Mouse (Mus musculus) spleen, adult 2 months (tissue): Measurements from ENCODE around the gene Snrk. TPM values are rescaled to one million over a fixed set of nuclear protein-coding genes. Genes with fewer than 3 reads are reported as not detected.
A peak's percentile ranks its signal among the peaks of the same experiment; 100 is the strongest.

Experiments
- DNase-seq, 2 experiments: peaks; one replicate each; pipeline versions ENCODE4 v3.0.0 to v3.0.0-alpha.2; 2012 to 2021; ENCODE audit warnings: low spot score in 2 of 2, low read depth in 1 of 2
- H3K27ac ChIP-seq: fragments of 200-500 bp; 2 replicates; pipeline ENCODE4 v1.5.1; 2012; ENCODE audit warnings: low read length, inconsistent platforms; ENCODE audit not compliant: insufficient read depth
- H3K27me3 ChIP-seq: fragments of 200-500 bp; 2 replicates; pipeline ENCODE4 v1.6.1; 2012; ENCODE audit warnings: mild to moderate bottlenecking, moderate library complexity, low read length, inconsistent platforms; ENCODE audit not compliant: control insufficient read depth, insufficient read depth
- H3K36me3 ChIP-seq: fragments of 200-500 bp; 2 replicates; pipeline ENCODE4 v1.6.1; 2012; ENCODE audit warnings: mild to moderate bottlenecking, low read length, inconsistent platforms; ENCODE audit not compliant: control insufficient read depth, insufficient read depth
- H3K4me1 ChIP-seq: fragments of 200-500 bp; 2 replicates; pipeline ENCODE4 v1.6.1; 2011; ENCODE audit warnings: inconsistent platforms; ENCODE audit not compliant: control insufficient read depth, insufficient read depth, insufficient read length
- H3K4me3 ChIP-seq: fragments of 200-500 bp; 2 replicates; pipeline ENCODE4 v1.5.1; 2011; ENCODE audit warnings: mild to moderate bottlenecking, inconsistent platforms; ENCODE audit not compliant: insufficient read depth, insufficient read length; ENCODE audit errors: extremely low read depth
- CTCF ChIP-seq: fragments of 200-500 bp; IDR thresholded peaks from 2 replicates; pipeline ENCODE4 v1.5.1; 2011; ENCODE audit warnings: mild to moderate bottlenecking, inconsistent platforms; ENCODE audit not compliant: insufficient read depth, insufficient read length, insufficient replicate concordance; ENCODE audit errors: extremely low read depth
- POLR2A ChIP-seq: fragments of 200-500 bp; IDR thresholded peaks from 2 replicates; pipeline ENCODE4 v1.6.1; 2011; ENCODE audit warnings: low read depth, low read length, inconsistent platforms
- WGBS: fragments of 180-500 bp; shearing (Covaris S2); methylation state at CpG from one replicate; pipeline ENCODE4 v1.1.7; 2018; 5-methylcytosine and 5-hydroxymethylcytosine counted together
- polyA plus RNA-seq: library from polyadenylated mRNA; depleted of rRNA; stranded (reverse); fragments of >200 nt; gene quantifications from 2 replicates; pipeline ENCODE4 v1.2.3, GENCODE M21; 2012

Gene Snrk
- polyA plus RNA-seq, 1 experiment: 36.2 TPM

DNA sequence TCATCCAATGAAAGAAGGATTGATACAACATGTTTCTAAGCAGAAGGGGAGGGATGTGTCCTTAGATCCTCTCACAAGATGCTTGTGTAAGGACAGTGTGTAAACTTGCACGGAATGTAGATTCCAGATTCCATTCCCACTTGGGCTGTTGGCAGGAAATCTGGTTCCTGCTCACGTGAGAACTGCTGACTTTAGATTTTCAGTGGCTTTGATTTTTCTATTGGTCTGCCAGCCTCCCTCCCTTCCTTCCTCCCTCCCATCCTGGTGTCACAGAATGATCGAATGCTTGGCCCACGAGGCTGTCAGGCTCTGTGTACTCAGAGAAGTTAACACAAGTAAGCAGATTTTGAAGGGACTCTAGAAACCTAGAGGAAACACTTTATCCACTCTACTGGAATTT lies 32.9 kb upstream of the Snrk start:
- no peak for DNase-seq
- Histone ChIP-seq H3K36me3 (no peaks in the 10 kb centered on the region), H3K27me3 (no peaks in the 10 kb centered on the region), H3K27ac (no peak overlapping the region), H3K4me1 (no peaks in the 10 kb centered on the region), H3K4me3 (no peak overlapping the region)
- no peak for TF ChIP-seq POLR2A
- no peak for TF ChIP-seq CTCF
- 17% methylated on average over 4 of the region's 4 CpGs for WGBS

DNA sequence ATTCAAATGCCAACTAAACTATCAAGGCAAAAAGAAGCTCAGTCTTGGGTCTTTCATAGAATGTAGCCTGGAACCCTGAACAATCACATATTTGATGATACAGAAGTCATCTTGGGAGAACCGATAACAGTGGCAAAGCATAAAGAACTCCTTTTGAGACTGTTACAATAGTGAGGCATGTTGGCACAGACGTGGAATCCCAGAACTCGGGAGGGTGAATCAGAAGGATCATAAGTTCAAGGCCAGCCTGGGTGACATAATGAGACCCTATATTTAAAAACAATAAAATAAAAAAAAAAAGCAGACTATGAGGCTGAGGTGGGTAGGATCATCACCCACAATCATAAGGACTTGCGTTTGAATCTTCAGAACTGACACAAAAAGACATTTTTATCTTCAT lies 32.4 kb upstream of the Snrk start:
- H3K27ac ChIP-seq: no peak overlapping the region
- no peak overlapping the region for H3K4me3 ChIP-seq
- 81% methylated on average over 4 of the region's 4 CpGs for WGBS
- H3K36me3 ChIP-seq: no peaks in the 10 kb centered on the region
- no peaks in the 10 kb centered on the region for H3K27me3 ChIP-seq
- H3K4me1 ChIP-seq: no peaks in the 10 kb centered on the region
- no peak for TF ChIP-seq CTCF
- no peak for TF ChIP-seq POLR2A
- no peak for DNase-seq

DNA sequence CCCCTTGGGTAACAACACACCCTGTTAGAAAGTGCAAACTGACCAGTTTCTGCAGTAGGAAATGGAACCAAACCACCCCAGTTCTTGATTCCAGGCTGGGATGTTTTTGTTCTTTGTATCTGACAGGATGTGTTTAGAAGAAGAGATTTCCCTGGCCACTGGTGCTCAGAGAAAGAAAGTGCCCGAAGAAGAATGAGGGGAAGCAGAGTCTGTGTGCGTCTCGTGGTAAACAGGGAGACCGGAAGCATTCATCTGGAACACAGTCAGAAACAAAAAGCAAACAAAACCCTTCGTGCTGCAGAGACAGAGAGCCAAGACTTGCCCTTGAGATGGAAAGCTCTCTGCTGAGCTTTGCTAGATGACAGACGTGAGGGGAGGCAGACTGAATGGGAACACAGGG lies 32.0 kb upstream of the Snrk start:
- TF ChIP-seq POLR2A: no peak
- no peak for TF ChIP-seq CTCF
- H3K27me3 ChIP-seq: no peaks in the 10 kb centered on the region
- no peak for DNase-seq
- no peaks in the 10 kb centered on the region for H3K36me3 ChIP-seq
- 20% methylated on average over 6 of the region's 6 CpGs for WGBS
- no peaks in the 10 kb centered on the region for H3K4me1 ChIP-seq
- 0 out of 2 replicates have a peak overlapping the region, but pooled peaks have one; percentile 29 for H3K27ac ChIP-seq
- 0 out of 2 replicates have a peak overlapping the region, but pooled peaks have one; percentile 11 for H3K4me3 ChIP-seq

DNA sequence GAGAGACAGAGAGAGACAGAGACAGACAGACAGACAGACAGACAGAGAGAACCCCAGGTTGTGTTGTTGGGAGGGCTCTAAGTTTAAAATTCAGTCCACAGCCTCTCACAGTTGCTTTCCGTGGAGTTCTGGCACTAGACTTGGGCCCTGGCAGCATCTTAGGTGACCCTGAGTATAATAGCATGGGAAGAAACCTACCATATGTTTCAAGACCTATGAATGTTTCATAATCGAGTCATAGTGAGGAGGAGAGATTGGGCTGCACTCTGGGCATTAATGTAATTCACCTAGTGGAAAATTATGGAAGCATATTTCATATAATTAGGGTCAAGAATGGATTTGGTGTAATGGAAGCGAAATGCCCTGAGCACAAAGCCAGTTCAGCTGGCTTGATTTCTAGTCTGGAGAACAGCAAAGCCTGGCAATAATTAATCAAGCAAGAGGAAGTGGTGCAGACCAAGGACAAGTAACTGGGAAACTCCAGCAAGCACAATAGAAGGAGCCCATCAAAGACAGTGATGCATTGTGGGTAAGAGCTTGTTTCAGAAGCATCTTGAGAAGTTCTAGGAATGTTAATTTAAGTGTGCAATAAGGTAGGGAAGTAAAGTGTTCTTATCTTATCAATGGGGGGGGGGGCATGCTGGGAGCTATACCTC lies 31.4 kb upstream of the Snrk start:
- 67% methylated on average over 3 of the region's 3 CpGs for WGBS
- H3K4me3 ChIP-seq: no peak overlapping the region
- no peaks in the 10 kb centered on the region for H3K36me3 ChIP-seq
- no peak for TF ChIP-seq CTCF
- TF ChIP-seq POLR2A: no peak
- H3K27ac ChIP-seq: 0 out of 2 replicates have a peak overlapping the region, but pooled peaks have one; percentile 31
- no peaks in the 10 kb centered on the region for H3K4me1 ChIP-seq
- H3K27me3 ChIP-seq: no peaks in the 10 kb centered on the region
- no peak for DNase-seq

DNA sequence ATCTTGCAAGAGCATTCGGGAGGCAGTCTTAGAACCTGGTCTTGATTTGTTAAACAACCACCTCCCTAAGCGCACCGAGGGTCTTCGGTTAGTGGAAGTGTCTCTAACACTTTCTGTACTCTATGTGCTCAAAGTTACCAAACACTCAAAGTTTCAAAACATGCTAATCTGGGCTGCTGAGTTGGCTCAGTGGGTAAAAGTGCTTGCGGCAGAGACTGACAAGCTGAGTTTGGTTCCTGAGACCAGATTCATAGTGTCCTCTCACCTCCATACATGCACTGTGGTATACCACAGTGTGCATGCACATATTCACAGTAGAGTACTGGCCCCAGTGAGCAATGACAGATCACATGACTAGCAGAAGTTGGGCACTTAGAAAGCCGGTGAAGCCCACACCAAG lies 30.0 kb upstream of the Snrk start:
- WGBS: 96% methylated on average over 6 of the region's 6 CpGs
- no peak for TF ChIP-seq POLR2A
- TF ChIP-seq CTCF: no peak

DNA sequence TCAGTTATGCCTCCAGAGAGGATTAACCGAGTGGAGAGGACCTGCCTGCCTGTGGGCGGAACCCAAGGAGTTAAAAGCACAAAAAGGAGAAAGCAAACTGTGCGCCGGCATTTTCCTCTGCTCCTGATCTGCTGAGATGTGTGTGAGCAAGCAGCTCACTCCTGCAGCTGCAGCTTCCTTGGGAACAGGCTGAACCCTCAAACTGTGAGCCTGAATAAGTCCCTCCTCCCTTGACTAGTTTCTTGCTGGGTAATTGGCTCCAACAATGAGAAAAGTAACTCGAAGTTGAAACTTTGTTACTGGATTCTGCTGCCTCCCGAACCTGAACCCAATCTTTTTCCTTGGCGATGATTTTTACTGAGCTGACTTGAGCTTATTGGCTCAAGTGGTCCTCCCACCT lies 25.9 kb upstream of the Snrk start:
- WGBS: 79% methylated on average over 7 of the region's 7 CpGs
- Histone ChIP-seq H3K27ac (no peak overlapping the region), H3K4me1 (no peaks in the 10 kb centered on the region), H3K27me3 (no peaks in the 10 kb centered on the region), H3K4me3 (no peak overlapping the region), H3K36me3 (no peaks in the 10 kb centered on the region)
- TF ChIP-seq POLR2A: no peak
- no peak for TF ChIP-seq CTCF
- no peak for DNase-seq

More for the DNA sequence above, 30.0 kb upstream of the Snrk start:
- H3K27ac ChIP-seq: no peak overlapping the region
- H3K36me3 ChIP-seq: no peaks in the 10 kb centered on the region
- H3K4me1 ChIP-seq: no peaks in the 10 kb centered on the region
- H3K4me3 ChIP-seq: no peak overlapping the region
- H3K27me3 ChIP-seq: no peaks in the 10 kb centered on the region
- DNase-seq: no peak

DNA sequence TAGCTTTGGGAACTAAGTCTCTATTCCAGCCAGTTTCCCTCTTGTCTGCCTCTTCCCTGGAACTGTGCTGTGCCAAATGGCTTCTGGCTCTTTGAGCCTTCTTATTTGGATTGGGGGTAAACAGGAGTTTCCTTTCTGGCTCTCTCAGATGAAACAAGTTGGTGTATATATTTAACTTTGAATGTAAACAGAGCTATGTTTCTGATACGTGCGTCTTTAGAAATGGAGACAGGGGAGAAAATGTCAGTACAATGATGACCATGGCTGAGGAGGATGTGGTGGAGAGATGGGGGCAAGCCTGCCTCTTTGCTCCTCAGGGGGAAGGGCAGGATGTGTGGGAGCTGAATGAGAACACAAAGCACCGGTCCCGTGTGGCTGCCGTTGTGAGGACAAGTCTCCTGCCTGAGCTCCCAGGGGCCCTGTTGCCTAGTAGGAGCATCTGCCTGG lies 25.3 kb upstream of the Snrk start:
- no peak for TF ChIP-seq CTCF
- no peak for TF ChIP-seq POLR2A
- Histone ChIP-seq H3K27ac (no peak overlapping the region), H3K27me3 (no peaks in the 10 kb centered on the region), H3K36me3 (no peaks in the 10 kb centered on the region), H3K4me1 (no peaks in the 10 kb centered on the region), H3K4me3 (no peak overlapping the region)
- 36% methylated on average over 5 of the region's 5 CpGs for WGBS
- no peak for DNase-seq

DNA sequence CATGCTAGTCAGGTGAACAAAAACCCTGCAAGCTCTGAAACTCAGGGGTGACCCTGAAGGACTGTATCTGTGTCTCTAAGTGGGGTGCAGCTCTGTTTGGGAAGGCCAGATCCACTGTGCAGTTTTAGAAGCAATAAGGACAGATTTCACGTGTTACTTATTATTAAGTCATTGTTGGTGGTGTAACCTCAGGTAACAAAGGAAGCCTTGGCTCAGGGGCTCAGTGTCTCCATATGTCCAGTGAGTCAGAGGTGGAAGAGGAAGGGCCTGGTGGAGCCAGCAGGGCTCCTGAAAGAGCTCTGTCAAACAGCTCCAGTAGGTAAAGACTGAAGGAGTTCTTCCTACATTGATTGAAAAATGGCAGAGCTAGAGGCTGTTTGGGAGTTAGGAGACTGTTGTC lies 22.9 kb upstream of the Snrk start:
- Histone ChIP-seq H3K27ac (no peak overlapping the region), H3K36me3 (no peaks in the 10 kb centered on the region), H3K4me3 (no peak overlapping the region), H3K4me1 (no peaks in the 10 kb centered on the region), H3K27me3 (no peaks in the 10 kb centered on the region)
- no peak for TF ChIP-seq POLR2A
- TF ChIP-seq CTCF: no peak
- WGBS: 82% methylated on average over 1 of the region's 1 CpGs
- no peak for DNase-seq
